Comparison of ENCODE assay signal across 12 mouse cellular contexts in genomic region chr16:31005693-31006092, GRCm38 (mm10).
A peak's percentile ranks its signal among the peaks of the same experiment; 100 is the strongest.
DNase-seq lines count a peak whose midpoint lies in the region; ATAC-seq lines count a peak whose summit lies in the region.
"Had no signal": no experiment of that assay in that cellular context is flagged by ENCODE, and none has a peak within 500 bp of the region (broad histone marks: within the 10 kb centered on the region; RNA-seq: fewer than 3 reads in every experiment).

No protein-coding gene starts in this region.

- WGBS in hindbrain, embryonic 10.5 days: 61% methylated on average over 7 of the region's 7 CpGs
- WGBS in hindbrain, embryonic 14.5 days: 65% methylated on average over 7 of the region's 7 CpGs
- 43% methylated on average over 7 of the region's 7 CpGs for WGBS in liver, embryonic 15.5 days (ENCODE audit: insufficient replicate concordance)

- H3K4me3 ChIP-seq in hindbrain, embryonic 10.5 days: no peak overlapping the region
- no peak overlapping the region for H3K4me3 ChIP-seq in hindbrain, embryonic 14.5 days (replicated peaks; ENCODE audit: low read length)
- peak overlapping the region; percentile 77 for H3K4me3 ChIP-seq in megakaryocyte, embryonic 14.5 days (replicated peaks)
- no peak overlapping the region for H3K4me3 ChIP-seq in brown adipose tissue, adult 24 weeks (ENCODE audit: insufficient read depth, low read depth, low read length)
- H3K4me3 ChIP-seq in liver, embryonic 15.5 days (replicated peaks): no peak overlapping the region
- H3K4me3 ChIP-seq: midbrain, embryonic 12.5 days had no signal

- H3K27me3 ChIP-seq in hindbrain, embryonic 10.5 days (ENCODE audit: insufficient read depth, poor library complexity, severe bottlenecking): no peaks in the 10 kb centered on the region
- no peaks in the 10 kb centered on the region for H3K27me3 ChIP-seq in hindbrain, embryonic 14.5 days (ENCODE audit: control insufficient read depth, insufficient read depth, low read length)
- no peaks in the 10 kb centered on the region for H3K27me3 ChIP-seq in megakaryocyte, embryonic 14.5 days (replicated peaks)
- no peaks in the 10 kb centered on the region for H3K27me3 ChIP-seq in liver, embryonic 15.5 days
- H3K27me3 ChIP-seq: midbrain, embryonic 12.5 days had no signal

- no peak for ATAC-seq in hindbrain, embryonic 14.5 days (ENCODE audit: low FRiP score)
- no peak for ATAC-seq in megakaryocyte, adult 5-6 weeks (ENCODE audit: poor library complexity, severe bottlenecking)
- 0 out of 2 replicates have a peak, but pooled peaks have one; percentile 15 for ATAC-seq in liver, embryonic 15.5 days (ENCODE audit: insufficient read depth)
- ATAC-seq: inflammation-experienced regulatory T-cells, adult 6 months had no signal

- peaks cover 10% of the 10 kb centered on the region; the same call in 1 of the 2 replicates for H3K36me3 ChIP-seq in hindbrain, embryonic 10.5 days
- no peaks in the 10 kb centered on the region for H3K36me3 ChIP-seq in hindbrain, embryonic 14.5 days (replicated peaks; ENCODE audit: control insufficient read depth, insufficient read depth)
- H3K36me3 ChIP-seq in megakaryocyte, embryonic 14.5 days (replicated peaks; ENCODE audit: low read length): peaks cover 4% of the 10 kb centered on the region
- H3K36me3 ChIP-seq in liver, embryonic 15.5 days (replicated peaks): no peaks in the 10 kb centered on the region
- H3K36me3 ChIP-seq: midbrain, embryonic 12.5 days had no signal

- H3K4me2 ChIP-seq in hindbrain, embryonic 14.5 days (replicated peaks): no peak overlapping the region
- no peak overlapping the region for H3K4me2 ChIP-seq in liver, embryonic 15.5 days
- H3K4me2 ChIP-seq: midbrain, embryonic 12.5 days had no signal

- peak overlapping the region; percentile 56 for H3K27ac ChIP-seq in hindbrain, embryonic 10.5 days
- H3K27ac ChIP-seq in hindbrain, embryonic 14.5 days: no peak overlapping the region
- H3K27ac ChIP-seq in brown adipose tissue, adult 24 weeks (replicated peaks; ENCODE audit: low read depth, low read length): peak overlapping the region; percentile 66
- no peak overlapping the region for H3K27ac ChIP-seq in liver, embryonic 15.5 days (replicated peaks)
- H3K27ac ChIP-seq: midbrain, embryonic 12.5 days had no signal

- H3K9me3 ChIP-seq in hindbrain, embryonic 10.5 days: no peaks in the 10 kb centered on the region
- H3K9me3 ChIP-seq in hindbrain, embryonic 14.5 days (ENCODE audit: control insufficient read depth, low read length): no peaks in the 10 kb centered on the region
- no peaks in the 10 kb centered on the region for H3K9me3 ChIP-seq in megakaryocyte, embryonic 14.5 days
- H3K9me3 ChIP-seq in liver, embryonic 15.5 days (replicated peaks): no peaks in the 10 kb centered on the region
- H3K9me3 ChIP-seq: midbrain, embryonic 12.5 days had no signal

- no peak for DNase-seq in hindbrain, embryonic 10.5 days (ENCODE audit: low spot score)
- DNase-seq in hindbrain, embryonic 14.5 days (ENCODE audit: low spot score): no peak
- no peak for DNase-seq in yolk sac, embryonic 10.5 days (ENCODE audit: low spot score)
- DNase-seq in cerebellum, adult 9-11 months: no peak
- DNase-seq: cerebellum, adult 18-20 months; embryo, embryonic 11 days had no signal

- H3K4me1 ChIP-seq in hindbrain, embryonic 10.5 days (replicated peaks): peaks cover 65% of the 10 kb centered on the region
- peaks cover 28% of the 10 kb centered on the region for H3K4me1 ChIP-seq in hindbrain, embryonic 14.5 days (replicated peaks; ENCODE audit: control insufficient read depth, insufficient read depth, low read length)
- H3K4me1 ChIP-seq in megakaryocyte, embryonic 14.5 days: peaks cover 80% of the 10 kb centered on the region
- peaks cover 41% of the 10 kb centered on the region for H3K4me1 ChIP-seq in brown adipose tissue, adult 24 weeks (ENCODE audit: control insufficient read depth, insufficient read depth, insufficient read length, low read length)
- H3K4me1 ChIP-seq in liver, embryonic 15.5 days (replicated peaks): peaks cover 21% of the 10 kb centered on the region

- H3K9ac ChIP-seq in hindbrain, embryonic 14.5 days: no peak overlapping the region
- no peak overlapping the region for H3K9ac ChIP-seq in liver, embryonic 15.5 days
- H3K9ac ChIP-seq: midbrain, embryonic 12.5 days had no signal

Comparison
In these comparisons a context has a peak if more than half of its experiments do, and no peak if none do; other contexts are left out.
1. H3K27ac ChIP-seq: peak in hindbrain, embryonic 10.5 days (single experiment) and brown adipose tissue, adult 24 weeks (single experiment); none in hindbrain, embryonic 14.5 days (single experiment) and liver, embryonic 15.5 days (single experiment).